Mouse (Mus musculus) E14TG2a.4 (cell line): Measurements from ENCODE around the gene Gm9972.

Source experiments
- CTCF ChIP-seq: conservative IDR thresholded peaks from 2 replicates; pipeline ENCODE4 v1.5.1; 2014; ENCODE audit warnings: low read length
- NANOG ChIP-seq: IDR thresholded peaks from 2 replicates; pipeline ENCODE4 v1.6.1; 2014; ENCODE audit warnings: borderline replicate concordance, low read length, mixed read lengths

- TF ChIP-seq CTCF (no peak), NANOG (no peak)
These were observed 22.6 kb upstream of the Gm9972 start for GRCm38 (mm10) chr11:43012980-43013379.
